19 mouse cellular contexts compared by ENCODE assay signal in the genomic region with DNA sequence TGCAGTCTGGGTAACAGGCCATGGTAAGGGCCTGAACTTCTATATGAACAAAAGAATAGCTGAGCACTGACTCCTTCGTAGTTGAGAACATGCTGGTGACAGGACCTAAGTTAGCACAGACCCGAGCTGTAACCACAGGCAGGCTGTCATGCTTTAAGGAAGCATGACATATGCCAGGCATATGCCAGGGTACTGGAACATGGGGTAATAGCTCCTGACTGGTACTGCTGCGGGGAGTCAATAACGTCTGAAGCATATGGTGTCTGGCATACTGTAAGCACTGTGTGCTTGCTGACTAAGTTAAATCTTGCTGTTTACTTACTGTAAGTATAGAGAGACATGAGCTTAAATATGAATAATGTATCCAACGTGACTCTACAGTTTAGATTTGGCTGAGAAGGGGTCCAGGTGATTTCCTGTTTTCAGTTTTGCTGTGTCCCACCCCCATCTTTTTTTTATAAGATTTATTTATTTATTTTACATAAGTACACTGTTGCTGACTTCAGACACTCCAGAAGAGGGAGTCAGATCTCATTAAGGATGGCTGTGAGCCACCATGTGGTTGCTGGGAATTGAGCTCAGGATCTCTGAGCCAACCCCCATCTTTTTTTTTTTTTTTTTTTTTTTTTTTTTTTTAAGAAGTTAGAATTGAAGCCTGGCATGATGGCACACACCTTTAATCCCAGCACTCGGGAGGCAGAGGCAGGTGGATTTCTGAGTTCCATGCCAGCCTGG. TPM values are rescaled to one million over a fixed set of nuclear protein-coding genes. Genes with fewer than 3 reads are reported as not detected.
A peak's percentile ranks its signal among the peaks of the same experiment; 100 is the strongest.
DNase-seq lines count a peak whose midpoint lies in the region; ATAC-seq and TF ChIP-seq lines count a peak whose summit lies in the region.
"Had no signal": no experiment of that assay in that cellular context is flagged by ENCODE, and none has a peak within 500 bp of the region (broad histone marks: within the 10 kb centered on the region; RNA-seq: fewer than 3 reads in every experiment).

No protein-coding gene starts in this region.

- H3K27ac ChIP-seq in forebrain, embryonic 14.5 days (ENCODE audit: low read depth, low read length): no peak overlapping the region
- no peak overlapping the region for H3K27ac ChIP-seq in forebrain, embryonic 12.5 days
- no peak overlapping the region for H3K27ac ChIP-seq in lung, postnatal 0 days (ENCODE audit: low read length)
- no peak overlapping the region for H3K27ac ChIP-seq in midbrain, embryonic 13.5 days
- H3K27ac ChIP-seq: limb, embryonic 12.5 days; liver, embryonic 12.5 days; lung, embryonic 15.5 days; macrophage; midbrain, embryonic 12.5 days had no signal

- H3K27me3 ChIP-seq in forebrain, embryonic 14.5 days (replicated peaks; ENCODE audit: control insufficient read depth, insufficient read depth, low read length): no peaks in the 10 kb centered on the region
- no peaks in the 10 kb centered on the region for H3K27me3 ChIP-seq in forebrain, embryonic 12.5 days
- no peaks in the 10 kb centered on the region for H3K27me3 ChIP-seq in lung, postnatal 0 days (replicated peaks; ENCODE audit: insufficient read depth, low read length)
- no peaks in the 10 kb centered on the region for H3K27me3 ChIP-seq in midbrain, embryonic 13.5 days
- H3K27me3 ChIP-seq: limb, embryonic 12.5 days; liver, embryonic 12.5 days; lung, embryonic 15.5 days; midbrain, embryonic 12.5 days had no signal

- TF ChIP-seq EP300 in lung, postnatal 0 days (IDR thresholded peaks at IDR 0.05): no peak

- peak; percentile 13; the same call in 1 of the 2 replicates for TF ChIP-seq CTCF in lung, postnatal 0 days (IDR thresholded peaks at IDR 0.05)

- H3K9me3 ChIP-seq in forebrain, embryonic 14.5 days (replicated peaks; ENCODE audit: control insufficient read depth, low read length): no peaks in the 10 kb centered on the region
- no peaks in the 10 kb centered on the region for H3K9me3 ChIP-seq in forebrain, embryonic 12.5 days
- H3K9me3 ChIP-seq in lung, postnatal 0 days (ENCODE audit: low read length): no peaks in the 10 kb centered on the region
- H3K9me3 ChIP-seq in midbrain, embryonic 13.5 days: no peaks in the 10 kb centered on the region
- H3K9me3 ChIP-seq: limb, embryonic 12.5 days; liver, embryonic 12.5 days; lung, embryonic 15.5 days; midbrain, embryonic 12.5 days had no signal

- intact Hi-C loops in left cerebral cortex, postnatal 14 days (cut with DNase I): no loop called here

- ATAC-seq in forebrain, embryonic 14.5 days: peak; percentile 97
- no peak for ATAC-seq in forebrain, embryonic 12.5 days (ENCODE audit: low FRiP score)
- no peak for ATAC-seq in lung, postnatal 0 days
- ATAC-seq in megakaryocyte-erythroid progenitor cell, adult 5-6 weeks (replicated peaks; ENCODE audit: low FRiP score, low TSS enrichment, poor library complexity, severe bottlenecking): no peak
- no peak for ATAC-seq in midbrain, embryonic 13.5 days
- ATAC-seq: liver, embryonic 12.5 days had no signal

- H3K9ac ChIP-seq in forebrain, embryonic 14.5 days (ENCODE audit: low read length): no peak overlapping the region
- no peak overlapping the region for H3K9ac ChIP-seq in forebrain, embryonic 12.5 days
- H3K9ac ChIP-seq in lung, postnatal 0 days (replicated peaks; ENCODE audit: low read depth): no peak overlapping the region
- no peak overlapping the region for H3K9ac ChIP-seq in midbrain, embryonic 13.5 days (replicated peaks)
- H3K9ac ChIP-seq: limb, embryonic 12.5 days; liver, embryonic 12.5 days; lung, embryonic 15.5 days; midbrain, embryonic 12.5 days had no signal

- H3K4me1 ChIP-seq in forebrain, embryonic 14.5 days (ENCODE audit: control insufficient read depth, insufficient read depth, low read length): no peaks in the 10 kb centered on the region
- no peaks in the 10 kb centered on the region for H3K4me1 ChIP-seq in forebrain, embryonic 12.5 days
- H3K4me1 ChIP-seq in lung, postnatal 0 days (ENCODE audit: insufficient read depth, low read depth, low read length): no peaks in the 10 kb centered on the region
- H3K4me1 ChIP-seq in midbrain, embryonic 13.5 days (replicated peaks): no peaks in the 10 kb centered on the region
- H3K4me1 ChIP-seq: limb, embryonic 12.5 days; liver, embryonic 12.5 days; lung, embryonic 15.5 days; midbrain, embryonic 12.5 days had no signal

- 76% methylated on average over 6 of the region's 6 CpGs for WGBS in forebrain, embryonic 14.5 days
- 93% methylated on average over 6 of the region's 6 CpGs for WGBS in forebrain, embryonic 12.5 days
- 82% methylated on average over 6 of the region's 6 CpGs for WGBS in lung, postnatal 0 days
- WGBS in midbrain, embryonic 13.5 days: 93% methylated on average over 6 of the region's 6 CpGs

- H3K36me3 ChIP-seq in forebrain, embryonic 14.5 days (ENCODE audit: control insufficient read depth, insufficient read depth, low read length): peaks cover 65% of the 10 kb centered on the region
- H3K36me3 ChIP-seq in forebrain, embryonic 12.5 days (replicated peaks): peaks cover 64% of the 10 kb centered on the region
- H3K36me3 ChIP-seq in lung, postnatal 0 days (ENCODE audit: insufficient read depth, low read length): peaks cover 29% of the 10 kb centered on the region; the same call in 1 of the 2 replicates
- peaks cover 73% of the 10 kb centered on the region for H3K36me3 ChIP-seq in midbrain, embryonic 13.5 days

- H3K4me3 ChIP-seq in forebrain, embryonic 14.5 days (ENCODE audit: low read depth, low read length): no peak overlapping the region
- no peak overlapping the region for H3K4me3 ChIP-seq in forebrain, embryonic 12.5 days (replicated peaks)
- H3K4me3 ChIP-seq in lung, postnatal 0 days (ENCODE audit: low read depth, low read length): no peak overlapping the region
- H3K4me3 ChIP-seq in midbrain, embryonic 13.5 days (replicated peaks): no peak overlapping the region
- H3K4me3 ChIP-seq: limb, embryonic 12.5 days; liver, embryonic 12.5 days; lung, embryonic 15.5 days; midbrain, embryonic 12.5 days had no signal

- no peak overlapping the region for H3K4me2 ChIP-seq in forebrain, embryonic 14.5 days (ENCODE audit: low read length)
- H3K4me2 ChIP-seq in forebrain, embryonic 12.5 days: no peak overlapping the region
- H3K4me2 ChIP-seq in lung, postnatal 0 days (replicated peaks; ENCODE audit: low read depth, low read length): no peak overlapping the region
- H3K4me2 ChIP-seq in midbrain, embryonic 13.5 days (replicated peaks): no peak overlapping the region
- H3K4me2 ChIP-seq: limb, embryonic 12.5 days; liver, embryonic 12.5 days; lung, embryonic 15.5 days; midbrain, embryonic 12.5 days had no signal

- peak; percentile 74 for DNase-seq in forebrain, embryonic 14.5 days (ENCODE audit: low spot score)
- no peak for DNase-seq in lung, postnatal 0 days (ENCODE audit: low spot score)
- DNase-seq in lung, adult 18-20 months: no peak
- peak; percentile 11 for DNase-seq in layer of hippocampus, adult 9-10 months (ENCODE audit: low spot score)
- no peak for DNase-seq in left cerebral cortex, postnatal 14 days (ENCODE audit: low spot score in 2 of 2)
- DNase-seq: adrenal gland, adult 8-10 months; cerebellum, postnatal 25 days; kidney, adult 8-10 months; kidney, postnatal 36 days; thymus, postnatal 25 days had no signal

RNA-seq across cellular contexts. Expression of a gene that starts 28.4 kb away (rescaled TPM):
- 27.8 and 28.8 TPM in 2 replicates for polyA plus RNA-seq in forebrain, embryonic 14.5 days (2014; fragmentation: Nextera tagmentation; extraction: Ambion mirVana)
- 39.7 and 41.6 TPM in 2 replicates for polyA plus RNA-seq in forebrain, embryonic 12.5 days (2016; fragmentation: Nextera tagmentation; extraction: Ambion mirVana)
- 36.9 and 45.6 TPM in 2 replicates for polyA plus RNA-seq in lung, postnatal 0 days (2015; fragmentation: Nextera tagmentation; extraction: Ambion mirVana)
- total RNA-seq in left cerebral cortex, postnatal 14 days (2021): 10 to 100 TPM; 40.4 to 46.6 TPM
- total RNA-seq in megakaryocyte-erythroid progenitor cell, adult 5-6 weeks (2014; fragmentation: Nextera tagmentation): 37.5 and 40.1 TPM in 2 replicates
- 49.3 and 50.4 TPM in 2 replicates for total RNA-seq in megakaryocyte-erythroid progenitor cell, adult 5-6 weeks (2017)
- polyA plus RNA-seq in midbrain, embryonic 13.5 days (2015; fragmentation: Nextera tagmentation; extraction: Ambion mirVana): 28.6 and 28.7 TPM in 2 replicates

RNA-seq across cellular contexts. Expression of a gene that starts 47.8 kb away (rescaled TPM):
- polyA plus RNA-seq in forebrain, embryonic 14.5 days (2014; fragmentation: Nextera tagmentation; extraction: Ambion mirVana): 2.2 and 2.3 TPM in 2 replicates
- polyA plus RNA-seq in forebrain, embryonic 12.5 days (2016; fragmentation: Nextera tagmentation; extraction: Ambion mirVana): 3.2 and 3.6 TPM in 2 replicates
- polyA plus RNA-seq in lung, postnatal 0 days (2015; fragmentation: Nextera tagmentation; extraction: Ambion mirVana): 1.6 and 2.0 TPM in 2 replicates
- under 1 TPM in 1 of 2 experiments, not detected in 1; 0.38 TPM for total RNA-seq in left cerebral cortex, postnatal 14 days (2021)
- 1.1 and 1.4 TPM in 2 replicates for total RNA-seq in megakaryocyte-erythroid progenitor cell, adult 5-6 weeks (2014; fragmentation: Nextera tagmentation)
- total RNA-seq in megakaryocyte-erythroid progenitor cell, adult 5-6 weeks (2017): 0.88 TPM in 1 of 2 replicates, not detected in the other
- 2.6 and 2.7 TPM in 2 replicates for polyA plus RNA-seq in midbrain, embryonic 13.5 days (2015; fragmentation: Nextera tagmentation; extraction: Ambion mirVana)
- total RNA-seq: gastrocnemius, adult 8-10 months had no signal
- polyA plus RNA-seq: macrophage had no signal

RNA-seq across cellular contexts. Expression of a gene that starts 59.4 kb away (rescaled TPM):
- 60.3 and 63.9 TPM in 2 replicates for polyA plus RNA-seq in forebrain, embryonic 14.5 days (2014; fragmentation: Nextera tagmentation; extraction: Ambion mirVana)
- polyA plus RNA-seq in forebrain, embryonic 12.5 days (2016; fragmentation: Nextera tagmentation; extraction: Ambion mirVana): 75.5 and 85.3 TPM in 2 replicates
- polyA plus RNA-seq in lung, postnatal 0 days (2015; fragmentation: Nextera tagmentation; extraction: Ambion mirVana): 24.5 and 33.0 TPM in 2 replicates
- 10 to 100 TPM; 20.1 to 21.4 TPM for total RNA-seq in left cerebral cortex, postnatal 14 days (2021)
- total RNA-seq in megakaryocyte-erythroid progenitor cell, adult 5-6 weeks (2014; fragmentation: Nextera tagmentation): 26.1 and 35.4 TPM in 2 replicates
- total RNA-seq in megakaryocyte-erythroid progenitor cell, adult 5-6 weeks (2017): 32.0 and 36.5 TPM in 2 replicates
- polyA plus RNA-seq in midbrain, embryonic 13.5 days (2015; fragmentation: Nextera tagmentation; extraction: Ambion mirVana): 60.7 and 62.1 TPM in 2 replicates

Comparison
In these comparisons a context has a peak if more than half of its experiments do, and no peak if none do; other contexts are left out.
1. DNase-seq: peak in forebrain, embryonic 14.5 days (single experiment) and layer of hippocampus, adult 9-10 months (single experiment); none in lung, postnatal 0 days (single experiment), lung, adult 18-20 months (0 of 2) and left cerebral cortex, postnatal 14 days (0 of 2).